Mouse (Mus musculus): ENCODE measurements at regions not wholly inside any gene's neighbourhood (a gene's known extent, or its start where the extent isn't known, plus 50 kb on each side); places are given as distances from the start of the nearest gene placed in this dataset.

DNA sequence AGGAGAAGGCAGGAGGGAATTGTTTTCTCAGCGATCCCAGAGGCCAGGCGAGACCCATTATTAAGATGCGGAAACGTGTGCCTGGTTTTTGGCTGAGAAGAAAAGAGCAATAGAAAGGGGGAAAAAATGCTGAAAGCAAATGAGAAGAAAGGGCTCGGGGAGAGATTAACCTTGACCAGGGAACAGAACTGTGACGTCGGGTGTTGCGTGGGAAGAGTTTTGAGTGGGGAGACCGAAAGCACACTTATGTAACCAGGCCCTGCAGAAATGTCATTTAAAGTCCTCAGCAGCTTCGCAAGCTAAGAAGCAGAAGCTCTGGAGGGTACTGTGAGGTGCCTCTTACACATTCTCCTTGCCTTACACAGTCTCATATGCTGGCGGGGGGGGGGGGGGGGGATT, 111.0 kb upstream of the Frmd6 start:
- no peak for DNase-seq (ENCODE audit: low read depth)

DNA sequence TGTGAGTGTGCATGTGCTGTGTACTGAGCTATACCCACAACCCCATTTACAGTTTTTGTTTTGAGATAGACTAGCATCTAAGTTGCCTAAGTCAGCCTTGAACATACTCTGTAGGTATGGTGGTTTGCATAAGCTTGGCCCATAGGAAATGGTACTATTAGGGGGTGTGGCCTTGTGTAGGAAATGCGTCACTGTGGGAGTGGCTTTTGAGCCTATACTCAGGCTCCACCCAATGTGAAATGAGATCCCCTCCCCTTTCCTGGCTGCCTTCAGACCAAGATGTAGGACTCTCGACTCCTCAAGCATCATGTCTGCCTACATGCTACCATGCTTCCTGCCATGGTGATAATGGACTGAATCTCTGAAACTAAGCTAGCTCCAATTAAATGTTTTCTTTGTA, 109.5 kb upstream of the Frmd6 start:
- DNase-seq (ENCODE audit: low read depth): no peak

- no peak for DNase-seq (ENCODE audit: low read depth)
These were observed 106.7 kb upstream of the Frmd6 start for GRCm38 (mm10) chr12:70718602-70719001.

DNA sequence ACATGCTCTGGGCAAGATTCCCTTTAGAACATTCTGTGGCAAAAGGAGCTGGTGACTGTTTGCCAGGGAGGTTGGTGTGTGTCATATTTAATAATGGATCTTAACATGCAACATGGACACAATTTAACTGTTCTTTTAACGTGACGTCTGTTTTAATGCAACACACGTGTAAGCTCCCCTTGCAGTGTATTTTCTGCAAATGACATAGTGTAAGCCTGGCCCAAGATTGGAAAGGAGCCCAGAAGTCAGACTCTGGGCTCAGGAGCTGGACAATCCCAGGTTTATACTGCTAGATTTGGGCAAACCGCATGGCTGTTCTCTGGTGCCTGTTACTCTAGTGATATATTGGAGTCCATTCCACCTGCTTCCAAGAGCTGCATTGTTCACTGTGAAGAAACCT, 106.1 kb upstream of the Frmd6 start:
- no peak for DNase-seq (ENCODE audit: low read depth)

DNA sequence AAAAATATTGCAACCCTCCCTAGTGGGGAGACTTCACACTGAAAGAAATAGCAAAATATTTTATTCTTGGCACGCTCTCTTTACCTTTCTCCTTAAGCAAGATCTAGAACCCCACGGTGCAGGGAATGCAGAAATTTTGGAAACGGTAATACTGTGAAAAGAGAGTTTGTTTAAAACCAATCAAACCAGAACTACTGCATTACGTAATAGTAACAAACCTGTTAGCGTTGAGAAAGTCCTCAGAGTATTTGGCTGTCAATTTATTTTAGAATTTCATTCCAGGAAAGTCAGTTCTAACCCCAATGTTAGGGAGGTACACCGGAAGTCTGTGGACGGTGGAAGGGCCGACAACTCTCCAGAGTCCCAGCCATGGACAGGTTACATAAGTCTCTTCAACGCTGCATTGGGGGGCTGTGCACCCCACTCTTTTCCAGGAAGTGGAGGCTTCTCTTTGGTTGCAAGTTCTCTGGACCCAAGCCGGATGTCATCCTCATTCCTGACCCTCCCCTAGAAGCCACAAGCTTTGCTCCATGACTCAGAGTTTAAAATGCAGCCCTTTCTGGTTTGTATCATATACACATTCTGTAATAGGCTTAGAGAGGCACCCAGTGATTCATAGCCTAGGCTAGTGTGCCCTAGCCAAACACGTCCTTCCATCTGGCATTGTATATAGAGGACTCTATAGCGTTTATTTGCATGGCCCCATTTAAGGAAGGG, 105.0 kb upstream of the Frmd6 start:
- no peak for DNase-seq (ENCODE audit: low read depth)

- no peak for DNase-seq (ENCODE audit: low read depth)
These were observed 100.0 kb upstream of the Frmd6 start for GRCm38 (mm10) chr12:70725326-70725725.

DNA sequence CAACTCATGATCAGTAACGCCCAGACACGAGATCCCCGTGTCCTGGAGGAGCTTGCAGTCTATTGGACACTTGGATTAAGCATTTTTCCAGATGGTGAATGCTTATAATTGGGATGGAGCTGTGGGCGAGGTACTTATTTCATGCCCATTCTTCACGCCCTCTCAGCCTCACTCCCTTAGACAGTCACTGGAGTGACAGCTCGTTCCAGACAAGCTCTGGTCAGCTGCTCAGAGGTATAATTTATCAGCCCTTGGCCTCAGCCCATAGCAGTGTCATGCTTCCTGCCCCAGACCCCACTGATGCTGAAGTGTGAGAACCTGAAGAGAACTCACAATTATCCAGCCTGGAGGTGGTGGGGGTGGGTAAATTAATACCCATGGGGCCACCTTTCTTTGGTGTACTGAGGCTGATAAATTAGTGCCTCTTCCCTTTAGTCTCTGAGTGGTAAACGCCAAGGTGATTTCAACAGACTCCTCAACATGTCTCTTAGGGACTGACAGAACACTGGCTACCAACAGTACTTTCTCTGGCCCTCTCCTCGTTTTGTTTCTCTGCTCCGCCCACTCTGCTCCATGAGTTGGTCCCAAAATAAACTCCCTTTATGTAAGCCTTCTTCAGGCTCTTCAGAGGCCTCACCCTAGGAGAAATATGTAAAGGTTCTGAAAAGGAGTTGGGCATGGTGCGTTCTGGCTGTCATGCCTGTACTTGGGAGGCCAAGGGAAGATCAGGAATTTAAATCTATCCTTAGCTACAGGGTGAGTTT, 97.6 kb upstream of the Frmd6 start:
- DNase-seq (ENCODE audit: low read depth): no peak

GRCm38 (mm10) chr12:70728407-70728806, 96.9 kb upstream of the Frmd6 start:
- no peak for DNase-seq (ENCODE audit: low read depth)

- no peak for DNase-seq (ENCODE audit: low read depth)
These were observed 95.4 kb upstream of the Frmd6 start for GRCm38 (mm10) chr12:70729961-70730360.

GRCm38 (mm10) chr12:70731498-70731897, 93.8 kb upstream of the Frmd6 start:
- no peak for DNase-seq (ENCODE audit: low read depth)

GRCm38 (mm10) chr12:70732591-70732990, 92.7 kb upstream of the Frmd6 start:
- no peak for DNase-seq (ENCODE audit: low read depth)

DNA sequence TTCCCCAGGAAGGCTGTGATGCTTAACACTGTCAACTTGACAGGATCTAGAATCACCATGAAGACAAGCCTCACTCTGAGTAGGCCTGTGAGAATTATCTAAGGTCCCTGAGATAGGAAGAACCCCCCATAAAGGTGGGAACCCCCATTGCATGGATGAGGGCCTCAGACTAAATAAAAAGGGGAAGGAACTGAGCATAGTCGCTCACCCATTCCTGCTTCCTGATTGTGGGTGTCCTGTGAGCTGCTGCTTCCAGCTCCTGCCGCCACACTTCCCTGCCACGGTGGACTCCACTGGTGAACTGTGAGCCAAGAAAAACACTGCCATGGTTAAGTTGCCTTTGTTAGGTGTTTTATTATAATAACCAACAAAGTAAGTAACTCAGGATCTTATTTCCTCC, 86.8 kb upstream of the Frmd6 start:
- no peak for DNase-seq (ENCODE audit: low read depth)

- DNase-seq (ENCODE audit: low read depth): no peak
These were observed 86.0 kb upstream of the Frmd6 start for GRCm38 (mm10) chr12:70739316-70739715.

DNA sequence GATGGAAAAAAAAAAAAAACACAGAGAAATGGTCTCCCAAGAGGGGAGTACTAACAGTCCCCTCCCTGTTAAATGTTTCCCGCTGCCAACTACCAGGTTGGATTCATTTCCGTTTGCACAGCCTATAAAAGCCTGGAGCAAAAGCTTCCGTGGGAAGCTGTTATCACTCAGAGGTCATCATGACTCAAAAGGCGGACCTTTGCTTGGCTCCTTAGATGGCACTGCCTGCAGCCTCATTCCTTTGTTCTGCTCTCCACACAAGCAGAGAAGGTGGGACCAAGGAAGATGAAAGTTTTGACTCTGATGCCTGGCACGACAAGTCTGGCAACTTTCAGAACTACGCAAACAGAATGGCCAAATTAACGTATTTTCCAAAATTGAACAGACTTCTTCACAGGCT, 85.5 kb upstream of the Frmd6 start:
- DNase-seq (ENCODE audit: low read depth): no peak

DNA sequence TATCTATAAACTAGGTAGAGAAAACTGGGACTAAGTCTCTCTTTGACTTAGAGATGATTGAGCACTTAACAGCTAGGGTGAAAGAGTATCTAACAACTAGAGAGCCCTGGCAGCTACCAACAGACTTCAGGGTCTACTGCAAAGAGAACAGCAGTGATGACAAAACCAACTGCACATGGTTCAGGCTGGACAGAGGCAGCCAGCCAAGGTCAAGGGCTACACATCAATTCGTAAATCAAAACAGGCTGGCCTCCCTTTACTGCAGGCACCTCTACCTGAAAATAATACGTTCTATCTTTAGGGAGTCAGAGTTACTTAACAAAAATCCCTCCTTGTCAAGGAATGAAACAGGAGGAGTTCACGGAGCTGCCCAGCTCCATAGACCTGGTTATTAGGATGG, 82.5 kb upstream of the Frmd6 start:
- DNase-seq (ENCODE audit: low read depth): no peak

DNA sequence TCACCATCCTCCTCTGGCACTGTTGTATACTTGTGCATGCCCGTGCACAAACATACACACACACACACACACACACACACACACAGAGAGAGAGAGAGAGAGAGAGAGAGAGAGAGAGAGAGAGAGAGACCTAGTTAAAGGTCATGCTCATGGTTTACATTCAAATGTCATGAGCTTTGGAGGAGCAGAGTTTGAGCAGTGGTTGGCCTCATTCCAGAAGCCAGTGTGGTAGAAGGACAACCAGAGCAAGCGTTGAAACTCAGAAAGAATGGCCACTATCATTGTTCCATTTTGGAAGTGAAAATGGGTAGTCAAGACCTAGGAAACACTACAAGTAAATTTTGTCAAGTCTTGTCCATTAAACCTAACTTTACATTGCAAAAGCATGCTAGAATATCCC, 79.6 kb upstream of the Frmd6 start:
- DNase-seq (ENCODE audit: low read depth): no peak

- DNase-seq (ENCODE audit: low read depth): no peak
These were observed 75.7 kb upstream of the Frmd6 start for GRCm38 (mm10) chr12:70749651-70750050.

- no peak for DNase-seq (ENCODE audit: low read depth)
These were observed 74.4 kb upstream of the Frmd6 start for GRCm38 (mm10) chr12:70750651-70751578.

GRCm38 (mm10) chr12:70752266-70752910, 72.9 kb upstream of the Frmd6 start:
- DNase-seq (ENCODE audit: low read depth): no peak

DNA sequence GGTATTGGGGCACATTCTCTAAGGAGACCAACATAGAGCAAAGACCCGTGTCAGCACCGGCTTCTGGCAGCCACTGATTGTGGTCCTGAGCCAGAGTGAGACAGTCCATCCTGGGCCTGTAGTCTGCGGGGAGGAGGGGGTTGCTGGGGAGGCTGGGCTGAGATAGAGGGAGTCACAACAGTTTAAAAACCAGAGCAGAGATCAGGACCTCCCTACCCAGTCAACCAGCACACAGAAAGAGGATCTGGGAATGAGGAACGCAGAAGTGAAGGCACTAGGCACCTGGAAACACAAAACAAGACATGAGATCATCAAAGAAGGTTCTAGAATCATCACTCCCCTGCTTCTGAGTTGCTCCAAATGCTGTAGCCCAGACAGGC, 72.4 kb upstream of the Frmd6 start:
- DNase-seq (ENCODE audit: low read depth): no peak

GRCm38 (mm10) chr12:70753458-70753857, 71.9 kb upstream of the Frmd6 start:
- DNase-seq (ENCODE audit: low read depth): no peak

GRCm38 (mm10) chr12:70758080-70758479, 67.2 kb upstream of the Frmd6 start:
- no peak for DNase-seq (ENCODE audit: low read depth)
